Mouse (Mus musculus): ENCODE data around the gene Lrig1.

Lrig1 gene

DNA sequence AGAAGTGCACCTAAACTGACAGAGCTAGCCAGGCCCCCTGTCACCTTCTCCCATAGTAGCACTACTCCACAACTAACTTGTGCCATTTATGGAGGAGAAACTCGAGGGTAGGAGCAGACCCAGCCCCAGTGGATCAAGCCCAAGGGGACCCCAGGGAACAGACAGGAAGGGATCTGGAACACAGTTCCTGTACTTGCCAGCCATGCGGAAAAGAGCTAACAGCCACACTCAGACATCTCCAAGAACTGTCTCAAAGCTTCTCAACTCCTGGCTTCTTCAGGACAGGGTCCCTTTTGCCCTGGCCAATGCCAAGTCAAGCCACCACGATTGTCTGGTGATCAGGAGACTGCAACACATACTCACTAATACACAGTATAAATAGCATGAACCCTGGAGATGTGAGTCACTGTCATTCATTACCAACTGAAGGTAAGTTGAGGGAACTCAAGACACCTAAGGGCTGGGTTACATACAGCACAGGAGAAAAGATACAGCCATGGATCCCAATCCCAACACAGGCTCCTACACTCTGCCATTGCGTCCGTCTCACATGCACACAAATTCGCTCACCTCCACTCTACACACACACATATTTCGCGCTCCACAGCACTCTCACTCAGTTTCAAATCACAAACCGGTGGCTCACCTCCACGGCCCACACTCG lies 1.3 kb downstream of the Lrig1 start:
- no peak for DNase-seq (ENCODE audit: low spot score)

DNA sequence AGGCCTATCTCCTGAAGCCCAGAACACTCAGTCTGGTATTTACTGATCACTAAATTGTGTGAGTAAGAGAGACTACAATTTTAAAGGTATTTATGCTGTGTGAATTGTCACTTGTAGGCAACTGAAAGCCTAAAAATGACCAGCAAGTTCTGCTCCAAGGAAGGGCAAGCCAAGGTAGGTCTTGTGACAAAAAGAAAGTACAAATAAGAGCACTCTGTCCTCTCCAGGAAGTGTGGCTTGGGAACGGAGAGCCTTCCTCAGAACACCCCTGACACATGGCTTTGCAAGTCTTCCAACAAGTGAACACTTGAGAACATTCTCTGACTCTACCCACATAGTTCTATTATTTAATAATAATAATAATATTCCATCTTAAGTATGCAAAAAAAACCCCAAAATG lies 2.5 kb downstream of the Lrig1 start:
- no peak for DNase-seq (ENCODE audit: low spot score)

DNA sequence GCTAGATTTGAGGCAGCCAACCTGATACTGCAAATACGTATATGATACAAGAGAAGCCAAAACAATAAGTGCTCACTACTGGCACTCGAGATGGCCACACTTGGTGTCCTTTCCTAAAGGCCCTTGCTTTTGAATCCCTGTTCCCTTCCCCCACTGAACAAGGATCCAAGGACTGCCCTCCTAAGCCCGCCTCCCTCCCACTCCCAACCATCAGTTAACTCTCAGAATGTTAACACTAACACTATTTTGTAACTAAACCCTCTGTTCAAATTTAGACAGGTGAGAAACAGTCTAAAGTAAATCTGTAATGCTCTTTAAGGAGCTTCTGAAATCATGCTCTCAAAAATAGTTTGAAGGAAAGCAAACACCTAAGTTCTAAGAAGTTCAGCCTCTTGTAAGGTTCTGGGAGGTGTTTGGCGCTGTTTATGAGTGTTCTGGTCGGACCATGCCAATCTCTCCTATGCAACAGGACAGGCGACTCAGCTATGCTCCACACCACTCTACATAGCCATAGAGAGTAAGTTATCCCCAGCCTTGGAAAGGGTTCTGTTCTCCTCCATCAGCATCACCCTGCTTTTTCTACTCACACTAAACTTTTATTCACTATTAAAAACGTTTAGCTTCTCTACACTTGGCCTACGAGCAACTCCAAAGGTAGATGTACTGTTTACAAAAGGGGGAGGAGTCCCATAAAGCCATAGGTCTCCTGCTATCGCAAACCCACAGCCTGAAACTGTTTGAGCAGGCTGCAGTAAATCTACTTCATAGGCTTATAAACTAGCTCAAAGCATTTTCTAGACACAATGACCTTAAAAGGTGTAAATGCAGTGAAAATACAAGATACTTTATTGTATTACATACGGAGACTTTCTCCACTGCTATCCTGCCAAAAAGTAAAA lies 3.5 kb downstream of the Lrig1 start:
- no peak for DNase-seq (ENCODE audit: low spot score)

DNA sequence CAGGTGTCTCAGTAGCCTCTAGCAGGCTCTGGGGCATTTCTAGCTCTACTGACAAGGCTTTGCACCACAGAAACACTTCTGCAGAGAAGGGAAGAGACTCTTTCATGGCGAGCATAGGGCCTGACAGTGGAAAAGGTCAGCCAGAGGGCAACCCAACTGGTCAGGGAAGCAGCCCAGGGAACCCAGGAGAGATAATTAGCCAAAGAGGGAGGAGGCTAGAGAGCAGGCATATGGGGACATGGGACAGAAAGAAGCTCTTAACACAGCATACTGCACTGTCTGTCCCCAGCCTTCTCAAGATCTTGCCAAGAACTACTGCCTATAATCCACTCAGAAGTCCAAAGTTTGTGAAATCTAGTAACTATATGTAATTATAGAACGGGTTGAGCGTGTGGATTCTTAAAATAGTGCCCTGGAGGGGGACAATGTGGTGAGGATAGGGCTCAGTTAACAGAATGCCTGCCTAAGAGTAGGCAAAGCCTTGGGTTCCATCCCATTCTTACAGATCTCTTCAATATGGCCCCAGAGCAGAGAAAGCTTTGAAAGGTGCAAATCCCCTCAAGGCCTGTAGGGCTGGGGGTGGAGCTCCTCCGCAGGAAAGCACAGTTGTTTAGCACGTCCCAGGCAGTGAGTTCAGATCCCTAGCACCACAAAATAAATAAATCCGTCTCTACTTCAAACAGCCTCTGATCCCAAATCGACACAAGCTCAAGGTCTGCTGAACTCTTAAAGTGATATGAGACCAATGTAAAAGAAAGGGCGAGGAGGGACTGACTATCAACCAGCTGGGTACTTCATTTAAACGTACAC lies 4.6 kb downstream of the Lrig1 start:
- DNase-seq (ENCODE audit: low spot score): no peak

DNA sequence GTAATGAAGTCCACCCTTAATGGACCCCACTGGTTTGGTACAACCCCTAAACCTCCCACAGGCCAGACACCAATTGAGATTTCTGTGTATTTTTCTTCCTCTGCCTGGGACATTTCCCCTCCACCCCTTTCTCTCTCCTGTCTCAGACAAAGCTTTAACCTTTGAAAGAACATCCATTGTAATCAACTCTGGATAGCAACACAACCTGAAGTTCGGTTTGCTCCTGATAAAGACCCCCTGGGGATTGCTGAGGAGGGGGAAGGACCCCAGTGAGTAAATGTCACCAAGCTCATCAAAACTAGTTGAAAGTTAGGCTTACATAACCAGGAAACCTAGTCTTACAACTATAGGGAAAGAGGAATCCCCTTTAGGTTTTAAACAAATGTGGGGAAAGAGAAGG lies 5.5 kb downstream of the Lrig1 start:
- no peak for DNase-seq (ENCODE audit: low spot score)

DNA sequence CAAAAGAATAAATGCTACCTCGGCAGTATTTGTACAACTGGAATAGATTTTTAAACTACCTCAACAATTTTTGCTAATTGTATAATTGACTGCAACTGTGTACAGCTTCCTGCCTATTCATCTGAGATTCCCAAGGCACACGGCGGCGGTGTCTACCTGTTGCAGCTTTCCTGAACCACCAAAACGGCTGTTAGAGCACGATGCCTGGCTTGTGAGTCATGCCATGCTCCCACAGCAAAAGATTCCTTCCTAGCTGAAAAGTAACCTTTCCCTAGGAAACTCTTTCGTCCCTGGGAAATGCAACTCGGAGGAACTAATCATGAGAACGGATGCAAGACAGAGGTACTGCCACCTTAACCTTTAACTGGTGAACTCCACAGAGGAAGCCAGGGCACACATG lies 6.9 kb downstream of the Lrig1 start:
- DNase-seq (ENCODE audit: low spot score): no peak

DNA sequence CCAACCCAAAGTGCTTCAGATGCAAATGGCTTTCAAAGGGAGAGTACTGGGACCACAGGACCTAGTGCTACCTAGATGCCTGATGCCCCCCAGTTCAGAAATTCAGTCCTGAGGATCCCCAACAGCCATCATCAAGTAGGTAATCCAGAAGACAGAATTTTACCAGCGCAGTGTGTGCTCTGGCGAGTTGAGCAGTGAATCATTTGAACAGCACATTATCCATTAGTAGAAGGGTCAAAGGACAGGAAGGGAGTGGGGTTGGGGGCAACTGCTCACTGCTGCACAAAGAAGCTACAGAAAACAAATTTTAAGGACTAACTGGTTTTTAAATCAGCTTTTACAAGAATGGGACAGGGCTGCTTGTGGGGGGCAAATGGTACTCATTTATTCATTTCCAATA lies 8.0 kb downstream of the Lrig1 start:
- no peak for DNase-seq (ENCODE audit: low spot score)

DNA sequence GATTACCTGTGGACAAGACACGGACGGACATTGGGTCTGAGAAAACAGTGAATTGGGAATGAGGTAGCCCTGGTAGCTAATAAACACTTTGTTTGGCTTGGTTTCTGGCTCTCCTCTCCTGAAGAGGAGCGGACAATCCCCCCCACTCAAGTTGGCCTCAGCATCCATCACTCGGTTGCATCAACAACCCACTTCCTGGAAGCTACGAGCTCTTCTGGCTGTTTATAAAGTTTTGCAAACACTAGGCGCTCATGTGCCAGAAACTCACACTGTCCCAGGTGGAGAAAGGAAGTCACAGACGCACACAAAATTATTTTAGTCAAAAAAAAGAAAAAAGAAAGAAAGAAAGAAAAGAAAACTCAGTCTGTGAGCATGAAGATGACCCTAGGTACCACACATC lies 9.7 kb downstream of the Lrig1 start:
- no peak for DNase-seq (ENCODE audit: low spot score)

DNA sequence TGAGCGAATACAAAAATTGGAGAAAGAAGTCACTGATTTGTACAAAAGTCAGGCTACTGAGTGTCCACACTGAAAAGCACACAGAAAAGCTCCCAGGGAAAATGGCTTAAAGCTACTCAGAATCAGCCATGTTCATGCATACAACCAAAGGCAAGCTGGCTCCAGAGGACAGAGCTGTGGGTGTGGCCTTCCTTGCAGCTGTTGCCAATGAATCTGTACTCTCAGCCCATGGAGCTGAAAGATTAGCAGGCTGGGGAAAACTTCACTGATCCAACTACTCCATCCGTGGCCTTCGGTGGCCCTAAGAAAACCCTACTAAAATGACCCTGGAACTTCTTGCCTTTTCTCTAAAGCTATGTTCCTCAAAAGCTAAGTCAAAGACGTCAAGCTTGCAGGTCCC lies 11.2 kb downstream of the Lrig1 start:
- DNase-seq (ENCODE audit: low spot score): no peak

DNA sequence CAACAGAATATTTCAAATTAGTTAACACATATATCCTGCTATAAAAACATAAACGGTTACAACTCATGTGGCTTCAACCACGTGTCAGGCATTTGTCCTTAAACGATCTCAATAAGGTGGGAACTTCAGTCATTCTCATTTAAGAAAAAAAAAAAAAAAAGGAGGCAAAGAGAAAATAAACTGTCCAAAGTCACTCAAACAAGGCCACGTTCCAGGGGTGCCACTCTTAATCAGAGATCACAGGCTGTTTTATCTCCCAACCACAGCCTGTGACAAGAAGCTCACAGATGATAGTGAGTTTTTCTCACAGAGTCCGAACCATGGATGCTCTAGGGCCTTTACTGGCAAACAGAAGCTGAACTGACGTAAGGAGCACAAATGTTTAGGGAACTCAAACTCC lies 13.9 kb downstream of the Lrig1 start:
- peak; percentile 42 for DNase-seq (ENCODE audit: low spot score)

DNA sequence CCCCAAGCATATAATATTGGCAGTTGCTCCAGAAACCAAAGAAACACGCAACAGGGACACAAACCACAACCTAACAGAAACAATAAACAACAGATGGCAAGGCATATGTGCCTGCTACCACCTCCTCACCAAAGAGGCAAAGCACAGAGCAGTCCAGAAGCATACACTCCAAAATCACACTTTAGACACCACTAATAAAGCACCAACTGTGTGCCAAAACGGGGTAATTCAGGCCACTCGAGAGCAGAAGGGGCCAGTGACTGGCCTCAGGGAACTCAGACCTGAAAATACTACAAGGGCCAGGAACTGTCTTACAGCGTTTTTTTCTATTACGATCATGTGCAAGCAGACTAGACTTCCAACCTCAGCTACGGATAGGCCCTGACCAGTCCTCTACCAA lies 14.3 kb downstream of the Lrig1 start:
- no peak for DNase-seq (ENCODE audit: low spot score)

DNA sequence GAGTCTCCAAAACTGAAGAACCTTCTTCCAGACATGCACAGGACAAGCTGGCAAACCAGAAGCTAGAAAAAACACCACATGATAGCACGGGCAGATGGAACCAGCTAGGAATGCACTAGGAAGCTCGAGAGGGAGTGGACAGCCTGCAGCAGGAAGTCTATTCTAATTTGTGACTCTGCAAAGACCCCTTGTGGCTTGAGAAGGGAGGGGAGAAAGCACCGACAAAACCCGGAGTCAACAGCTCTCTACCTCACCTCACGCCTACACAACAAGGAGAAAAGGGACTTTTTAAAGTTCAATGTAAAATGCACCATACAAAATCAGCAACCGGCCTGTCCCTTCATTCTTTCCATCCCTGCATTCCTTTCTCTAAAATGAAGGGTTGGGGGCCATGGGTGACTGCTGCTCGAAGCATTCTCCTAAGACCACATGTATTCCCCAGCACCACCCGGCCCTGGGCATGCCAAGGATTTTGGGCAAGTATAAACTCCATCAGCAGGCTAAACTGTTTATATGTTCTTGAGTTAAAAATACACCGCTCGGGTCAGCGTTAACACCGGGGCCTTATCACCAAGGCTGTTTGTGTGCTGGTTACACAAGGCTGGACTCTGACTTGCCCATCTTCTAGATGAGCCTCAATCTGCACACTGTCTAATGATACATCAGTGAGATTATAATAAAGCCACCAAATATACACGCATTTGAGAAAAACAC lies 15.0 kb downstream of the Lrig1 start:
- no peak for DNase-seq (ENCODE audit: low spot score)

DNA sequence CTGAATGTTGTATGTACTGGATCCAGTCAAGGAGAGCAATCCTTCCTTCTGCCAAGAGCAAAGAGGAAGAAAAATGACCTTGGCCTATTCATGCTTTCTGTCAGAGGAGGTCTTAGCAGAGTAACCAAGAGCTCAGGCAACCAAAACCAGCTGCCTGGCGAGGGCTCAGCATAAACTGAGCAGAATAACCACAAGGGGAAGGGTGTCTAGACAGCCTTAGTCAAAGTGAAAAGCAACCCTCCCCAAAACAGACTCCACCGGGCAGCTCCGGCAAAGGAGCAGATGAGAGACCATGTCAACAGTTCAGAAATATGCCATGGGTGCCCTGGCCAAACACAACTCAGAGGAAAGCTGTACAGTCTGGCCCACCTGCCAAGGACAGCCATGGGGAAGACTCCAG lies 16.3 kb downstream of the Lrig1 start:
- no peak for DNase-seq (ENCODE audit: low spot score)

DNA sequence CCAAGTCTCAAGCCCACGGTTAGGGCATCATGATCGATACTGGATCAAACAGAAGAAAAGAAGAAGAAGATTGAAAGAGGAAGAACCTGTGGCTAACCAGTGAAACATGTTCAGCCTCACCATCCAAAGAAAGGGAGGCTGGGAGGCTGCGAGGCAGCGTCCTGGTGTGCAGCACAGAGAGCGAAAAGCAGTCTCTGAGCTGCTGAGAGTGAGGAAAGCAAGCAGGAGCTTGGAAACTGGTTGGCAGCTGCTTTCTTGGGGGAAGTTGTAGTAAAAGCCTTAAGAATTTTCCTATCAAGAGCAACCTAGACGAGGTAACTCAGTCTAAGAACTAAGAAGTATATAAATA lies 17.7 kb downstream of the Lrig1 start:
- no peak for DNase-seq (ENCODE audit: low spot score)

DNA sequence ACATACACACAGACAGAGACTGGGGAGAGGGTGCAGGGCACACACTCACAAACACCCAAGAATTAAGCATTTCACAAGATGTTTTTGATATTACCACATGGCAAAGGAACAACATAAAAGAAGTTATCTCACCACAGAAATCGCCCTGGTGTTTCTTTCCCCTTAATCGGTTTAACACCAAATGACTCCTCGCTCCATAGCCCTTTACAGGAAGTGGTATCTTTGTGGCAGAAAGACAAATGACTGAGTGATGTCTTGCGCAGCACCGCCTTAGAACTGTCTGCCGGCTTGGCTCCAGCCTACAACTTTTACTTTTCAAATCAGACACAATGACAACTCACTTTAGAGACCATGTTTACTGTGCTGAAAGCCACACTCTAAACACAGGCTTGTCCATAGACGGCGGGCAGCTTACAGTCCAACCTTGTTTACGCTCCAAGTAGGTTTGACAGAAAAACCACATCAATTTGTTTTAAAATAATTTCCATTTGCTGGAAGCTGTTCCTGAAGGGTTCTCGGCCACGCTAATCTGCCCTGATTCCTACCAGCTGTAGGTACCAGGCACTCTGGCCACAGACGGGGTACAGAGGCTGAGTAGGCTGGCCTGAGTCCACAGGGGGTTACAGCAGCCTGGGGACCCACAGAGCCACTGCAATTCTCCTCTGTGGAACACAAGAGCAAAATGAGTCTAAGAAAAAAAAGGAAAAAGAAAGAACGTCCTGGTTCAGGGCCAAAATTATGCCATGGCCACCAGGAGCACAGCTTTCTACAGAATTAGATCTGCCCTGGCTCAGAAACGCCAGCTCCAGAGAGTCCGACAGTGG lies 18.3 kb downstream of the Lrig1 start:
- no peak for DNase-seq (ENCODE audit: low spot score)

DNA sequence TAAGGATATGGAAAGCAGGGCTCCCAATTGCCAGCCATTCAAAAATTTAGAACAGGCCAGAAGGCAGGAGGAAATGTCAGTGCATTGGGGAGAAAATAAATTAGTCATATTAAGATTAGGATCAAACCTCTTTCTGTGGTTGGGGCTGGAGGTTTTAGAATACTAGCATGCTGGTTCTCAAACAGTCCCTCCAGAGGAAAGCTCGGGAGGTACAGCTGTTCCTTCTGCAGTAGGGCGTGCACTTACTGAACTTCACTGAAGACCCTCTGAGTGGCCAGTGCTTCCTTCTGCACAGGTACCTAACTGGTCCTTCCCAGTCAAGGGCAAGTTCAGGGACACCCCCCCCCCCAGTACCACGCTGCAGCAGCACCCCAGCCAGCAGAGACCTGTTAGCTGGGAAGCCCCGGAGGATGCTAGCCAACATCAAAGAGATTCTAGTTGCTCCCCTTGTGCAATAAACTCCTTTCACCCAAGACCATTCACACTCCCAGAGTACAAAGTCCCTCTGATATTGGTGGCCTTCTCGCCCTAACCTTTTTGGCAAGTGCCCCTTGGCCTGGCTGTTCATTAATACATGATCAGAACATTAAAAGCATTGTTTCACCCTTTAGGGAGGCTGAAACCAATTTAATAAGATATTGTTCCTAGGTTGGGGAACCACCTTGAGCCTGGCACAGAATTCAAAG lies 19.1 kb downstream of the Lrig1 start:
- no peak for DNase-seq (ENCODE audit: low spot score)

DNA sequence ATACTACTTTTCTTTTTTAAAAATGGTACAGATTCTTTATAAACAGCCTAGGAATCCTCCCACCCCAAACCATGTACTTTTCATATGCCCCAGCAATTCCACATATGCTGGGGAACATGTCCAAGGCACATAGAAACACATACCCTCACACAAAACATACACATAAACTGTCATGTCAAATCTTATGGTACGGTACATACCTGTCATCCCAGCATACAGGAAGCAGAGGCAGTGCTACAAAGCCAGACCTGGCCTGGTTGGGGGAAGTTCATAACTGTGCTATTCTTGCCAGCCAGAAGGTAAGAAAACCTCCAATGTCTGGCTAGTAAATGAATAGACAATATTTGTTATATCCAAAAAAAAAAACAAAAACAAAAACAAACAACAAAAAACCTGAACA lies 20.7 kb downstream of the Lrig1 start:
- no peak for DNase-seq (ENCODE audit: low spot score)

DNA sequence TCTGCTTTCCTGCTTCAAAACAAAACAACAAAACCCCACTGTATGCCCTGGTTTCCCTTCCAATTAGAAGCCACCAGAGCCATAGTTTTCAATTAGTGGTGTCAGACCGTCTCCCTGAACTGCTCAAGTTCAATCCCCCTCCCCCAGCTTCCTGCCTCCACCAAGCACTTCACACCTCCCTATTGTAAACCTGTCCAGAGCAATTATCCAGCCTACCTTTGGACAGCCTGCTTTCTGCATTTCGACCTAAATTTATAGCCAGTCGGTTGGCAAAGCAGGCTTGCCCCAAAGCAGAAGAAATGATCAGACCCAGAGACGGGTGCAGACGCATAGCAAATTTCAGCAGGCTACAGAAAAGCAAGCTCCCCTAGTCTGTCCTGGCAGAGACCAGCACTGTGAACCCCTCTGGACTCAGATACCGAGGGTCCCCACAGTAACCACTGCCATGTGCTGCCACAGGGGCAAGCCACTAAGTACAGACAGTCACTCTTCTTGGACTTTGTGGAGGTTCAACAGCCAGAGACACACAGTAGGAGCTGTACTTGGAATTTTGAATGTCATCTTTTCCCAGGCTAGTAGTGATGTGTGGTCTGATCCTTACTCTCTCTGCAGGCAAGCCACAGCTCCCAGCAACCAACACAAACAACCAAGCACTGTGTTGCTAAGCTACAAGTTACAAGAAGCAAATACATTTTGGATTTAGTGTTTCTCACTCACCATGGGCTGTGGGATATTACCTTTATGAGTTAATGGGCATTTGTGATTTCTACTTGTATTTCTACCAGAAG lies 21.4 kb downstream of the Lrig1 start:
- DNase-seq (ENCODE audit: low spot score): no peak

DNA sequence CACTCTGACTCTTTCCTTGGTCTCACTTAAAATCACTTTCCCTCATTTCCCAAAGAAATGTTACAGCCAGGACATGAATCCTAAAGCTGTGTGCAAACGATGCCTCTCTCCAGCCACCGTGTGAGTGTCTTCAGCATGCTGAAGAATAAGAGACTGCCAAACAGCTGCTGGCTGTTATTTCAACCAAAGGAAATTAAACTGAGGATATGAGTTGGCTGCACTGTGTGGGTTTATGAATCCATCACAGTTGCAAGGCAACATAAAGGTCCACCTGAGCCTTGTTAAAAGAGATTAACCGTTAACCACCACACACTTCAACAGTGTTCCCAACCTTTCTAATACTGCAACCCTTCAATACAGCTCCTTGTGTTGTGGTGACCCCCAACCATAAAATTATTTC lies 22.5 kb downstream of the Lrig1 start:
- DNase-seq (ENCODE audit: low spot score): no peak

DNA sequence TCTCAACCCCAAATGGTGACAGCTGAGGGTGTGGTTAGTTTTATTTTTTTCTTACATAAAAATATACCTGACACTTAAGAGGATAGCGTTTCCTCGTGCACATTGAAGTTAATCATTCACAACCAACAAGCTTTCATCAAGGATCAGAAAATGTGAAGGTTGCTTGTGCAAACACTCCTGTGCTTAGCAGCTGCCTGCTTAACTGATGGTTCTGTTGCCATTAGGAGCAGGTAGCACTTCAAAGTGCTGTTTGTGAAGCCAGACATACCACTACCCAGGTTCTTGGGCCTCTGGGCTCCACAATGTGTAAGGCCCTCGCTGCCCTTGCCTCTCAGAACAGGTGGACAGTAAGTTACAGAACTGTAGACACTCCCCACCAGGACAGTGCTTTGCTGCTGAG lies 23.1 kb downstream of the Lrig1 start:
- no peak for DNase-seq (ENCODE audit: low spot score)
